Mouse (Mus musculus) G1E (cell line): ENCODE measurements around the gene Pes1.

Experiments used
- CTCF ChIP-seq: IDR thresholded peaks from 2 replicates; pipeline ENCODE4 v1.5.1; 2012; ENCODE audit warnings: low read depth, low read length, inconsistent platforms, mixed read lengths
- GATA1 ChIP-seq: IDR thresholded peaks from 2 replicates; pipeline ENCODE4 v1.6.1; 2012; ENCODE audit warnings: borderline replicate concordance, low read length, inconsistent platforms, mixed read lengths
- GATA2 ChIP-seq: IDR thresholded peaks from 2 replicates; pipeline ENCODE4 v1.6.1; 2012; ENCODE audit warnings: low read depth, low read length, inconsistent platforms, borderline replicate concordance
- TAL1 ChIP-seq: conservative IDR thresholded peaks from 2 replicates; pipeline ENCODE4 v1.6.1; 2012; ENCODE audit warnings: low read depth, low read length, inconsistent platforms, mixed read lengths

- no peak for TF ChIP-seq TAL1
- no peak for TF ChIP-seq GATA1
- no peak for TF ChIP-seq CTCF
- TF ChIP-seq GATA2, result no peak
These were observed 17.4 kb upstream of the Pes1 start for GRCm38 (mm10) chr11:3946386-3946785.
